Mouse (Mus musculus): ENCODE data around the gene Daam1. TPM values are rescaled to one million over a fixed set of nuclear protein-coding genes. Genes with fewer than 3 reads are reported as not detected.

Daam1 gene
- total RNA-seq, 2 experiments from 2014 or later, result 21.8 to 26.7 TPM

- DNase-seq, result peak; percentile 35
These were observed 170.9 kb downstream of the Daam1 start for GRCm38 (mm10) chr12:72001811-72002210.

GRCm38 (mm10) chr12:72005307-72005706 is 174.4 kb downstream of the Daam1 start:
- no peak for DNase-seq

GRCm38 (mm10) chr12:72007656-72008055 is 176.8 kb downstream of the Daam1 start:
- DNase-seq, result no peak

GRCm38 (mm10) chr12:72009051-72009902 is 178.4 kb downstream of the Daam1 start:
- no peak for DNase-seq

GRCm38 (mm10) chr12:72011404-72011803 is 180.5 kb downstream of the Daam1 start:
- no peak for DNase-seq

- DNase-seq, result no peak
These were observed 181.2 kb downstream of the Daam1 start for GRCm38 (mm10) chr12:72012126-72012525.

GRCm38 (mm10) chr12:72013711-72014354 is 183.0 kb downstream of the Daam1 start:
- no peak for DNase-seq

GRCm38 (mm10) chr12:72014355-72014776 is 183.5 kb downstream of the Daam1 start:
- DNase-seq, result no peak

- no peak for DNase-seq
These were observed 184.4 kb downstream of the Daam1 start for GRCm38 (mm10) chr12:72015296-72015695.

- no peak for DNase-seq
These were observed 189.4 kb downstream of the Daam1 start for GRCm38 (mm10) chr12:72020285-72020684.

- DNase-seq, result no peak
These were observed 190.7 kb downstream of the Daam1 start for GRCm38 (mm10) chr12:72021543-72021942.

GRCm38 (mm10) chr12:72022790-72023189 is 191.9 kb downstream of the Daam1 start:
- no peak for DNase-seq

GRCm38 (mm10) chr12:72023572-72023971 is 192.7 kb downstream of the Daam1 start:
- DNase-seq, result no peak

GRCm38 (mm10) chr12:72025275-72025795 is 194.5 kb downstream of the Daam1 start:
- no peak for DNase-seq

- DNase-seq, result no peak
These were observed 200.3 kb downstream of the Daam1 start for GRCm38 (mm10) chr12:72031171-72031570.

- no peak for DNase-seq
These were observed 200.9 kb downstream of the Daam1 start for GRCm38 (mm10) chr12:72031794-72032193.

- no peak for DNase-seq
These were observed 205.3 kb downstream of the Daam1 start for GRCm38 (mm10) chr12:72036097-72036661.

GRCm38 (mm10) chr12:72037049-72037448 is 206.2 kb downstream of the Daam1 start:
- no peak for DNase-seq

GRCm38 (mm10) chr12:72038866-72039265 is 208.0 kb downstream of the Daam1 start:
- DNase-seq, result no peak

- no peak for DNase-seq
These were observed 208.6 kb downstream of the Daam1 start for GRCm38 (mm10) chr12:72039501-72039900.

GRCm38 (mm10) chr12:72041238-72041637 is 210.4 kb downstream of the Daam1 start:
- no peak for DNase-seq
